Mouse (Mus musculus) neutrophil, adult 5-6 weeks (primary cell): ENCODE data around the gene Aanat. TPM values are rescaled to one million over a fixed set of nuclear protein-coding genes. Genes with fewer than 3 reads are reported as not detected.

Source experiments
- ATAC-seq: fragments of 151-379, 151-347 bp; 2 replicates; pipeline ENCODE4 v1.8.0; 2017; ENCODE audit warnings: mild to moderate bottlenecking, moderate TSS enrichment; ENCODE audit not compliant: insufficient number of reproducible peaks, poor library complexity, low FRiP score, severe bottlenecking; ENCODE audit errors: extremely low read depth
- total RNA-seq: library from RNA; stranded (forward); fragments of 200-1000 nt; gene quantifications from 2 replicates; pipeline ENCODE4 v1.2.3, GENCODE M21; 2017

Gene Aanat
- total RNA-seq, 1 experiment from 2014 or later = not detected

- ATAC-seq = no peak
Observed at GRCm38 (mm10) chr11:116602043-116602442, 15.8 kb downstream of the Aanat start.

GRCm38 (mm10) chr11:116603339-116603738 lies 17.1 kb downstream of the Aanat start:
- ATAC-seq = no peak

GRCm38 (mm10) chr11:116604097-116604496 lies 17.9 kb downstream of the Aanat start:
- no peak for ATAC-seq

GRCm38 (mm10) chr11:116607717-116608116 lies 21.5 kb downstream of the Aanat start:
- ATAC-seq = peak; percentile 6; the same call in 1 of the 2 replicates

- no peak for ATAC-seq
Observed at GRCm38 (mm10) chr11:116609965-116610630, 23.9 kb downstream of the Aanat start.

GRCm38 (mm10) chr11:116611168-116611567 lies 24.9 kb downstream of the Aanat start:
- ATAC-seq = 0 out of 2 replicates have a peak, but pooled peaks have one; percentile 24

- no peak for ATAC-seq
Observed at GRCm38 (mm10) chr11:116611883-116612282, 25.7 kb downstream of the Aanat start.

GRCm38 (mm10) chr11:116612554-116612953 lies 26.3 kb downstream of the Aanat start:
- ATAC-seq = no peak

- no peak for ATAC-seq
Observed at GRCm38 (mm10) chr11:116613234-116613633, 27.0 kb downstream of the Aanat start.

GRCm38 (mm10) chr11:116615735-116616437 lies 29.7 kb downstream of the Aanat start:
- ATAC-seq = peak; percentile 67

- ATAC-seq = peak; percentile 43; the same call in 1 of the 2 replicates
Observed at GRCm38 (mm10) chr11:116616438-116617118, 30.3 kb downstream of the Aanat start.

- ATAC-seq = no peak
Observed at GRCm38 (mm10) chr11:116617641-116618040, 31.4 kb downstream of the Aanat start.

- no peak for ATAC-seq
Observed at GRCm38 (mm10) chr11:116618666-116619065, 32.4 kb downstream of the Aanat start.

GRCm38 (mm10) chr11:116619156-116619555 lies 32.9 kb downstream of the Aanat start:
- no peak for ATAC-seq

- ATAC-seq = no peak
Observed at GRCm38 (mm10) chr11:116619561-116619960, 33.3 kb downstream of the Aanat start.

- no peak for ATAC-seq
Observed at GRCm38 (mm10) chr11:116620073-116620472, 33.8 kb downstream of the Aanat start.

- ATAC-seq = no peak
Observed at GRCm38 (mm10) chr11:116620559-116621253, 34.5 kb downstream of the Aanat start.

- ATAC-seq = no peak
Observed at GRCm38 (mm10) chr11:116621258-116621704, 35.0 kb downstream of the Aanat start.
